Mouse (Mus musculus): Measurements from ENCODE around the gene Osbpl10. TPM values are rescaled to one million over a fixed set of nuclear protein-coding genes. Genes with fewer than 3 reads are reported as not detected.

The Osbpl10 gene
- total RNA-seq, 2 experiments from 2014 or later = 2.5 to 5.1 TPM

GRCm38 (mm10) chr9:114979969-114980368 is 1.6 kb downstream of the Osbpl10 start:
- intact Hi-C loops (cut with DNase I) = loop anchor here (10.0 kb wide), 1 partner anchor 75 kb away; no protein-coding TSS in a partner anchor
- no peak for DNase-seq

- DNase-seq = no peak
- intact Hi-C loops (cut with DNase I) = no loop called here
Measured at GRCm38 (mm10) chr9:114982689-114983360, 4.5 kb downstream of the Osbpl10 start, which contains the start of gene Rps27rt. Gene Rps27rt, minus strand, starts transcription at chr9:114982739.

GRCm38 (mm10) chr9:114985741-114986140 is 7.4 kb downstream of the Osbpl10 start:
- intact Hi-C loops (cut with DNase I) = no loop called here
- no peak for DNase-seq

- intact Hi-C loops (cut with DNase I) = no loop called here
- DNase-seq = no peak
Measured at GRCm38 (mm10) chr9:114986361-114986760, 8.0 kb downstream of the Osbpl10 start.

- intact Hi-C loops (cut with DNase I) = no loop called here
- DNase-seq = no peak
Measured at GRCm38 (mm10) chr9:114988029-114988428, 9.7 kb downstream of the Osbpl10 start.

GRCm38 (mm10) chr9:114988610-114989327 is 10.4 kb downstream of the Osbpl10 start:
- intact Hi-C loops (cut with DNase I) = no loop called here

GRCm38 (mm10) chr9:114990421-114990820 is 12.1 kb downstream of the Osbpl10 start:
- intact Hi-C loops (cut with DNase I) = no loop called here
- no peak for DNase-seq

More at GRCm38 (mm10) chr9:114988610-114989327, 10.4 kb downstream of the Osbpl10 start:
- no peak for DNase-seq

- DNase-seq = no peak
- intact Hi-C loops (cut with DNase I) = no loop called here
Measured at GRCm38 (mm10) chr9:114992528-114992927, 14.2 kb downstream of the Osbpl10 start.

- no peak for DNase-seq
- intact Hi-C loops (cut with DNase I) = no loop called here
Measured at GRCm38 (mm10) chr9:114995250-114995649, 16.9 kb downstream of the Osbpl10 start.

GRCm38 (mm10) chr9:114995716-114996115 is 17.3 kb downstream of the Osbpl10 start:
- no peak for DNase-seq
- intact Hi-C loops (cut with DNase I) = no loop called here

GRCm38 (mm10) chr9:114996489-114996888 is 18.1 kb downstream of the Osbpl10 start:
- intact Hi-C loops (cut with DNase I) = no loop called here
- DNase-seq = no peak

- intact Hi-C loops (cut with DNase I) = no loop called here
- DNase-seq = no peak
Measured at GRCm38 (mm10) chr9:114999010-114999770, 20.8 kb downstream of the Osbpl10 start.

- intact Hi-C loops (cut with DNase I) = no loop called here
- DNase-seq = no peak
Measured at GRCm38 (mm10) chr9:114999771-115000146, 21.4 kb downstream of the Osbpl10 start.

- intact Hi-C loops (cut with DNase I) = no loop called here
- no peak for DNase-seq
Measured at GRCm38 (mm10) chr9:115005446-115005845, 27.1 kb downstream of the Osbpl10 start.

GRCm38 (mm10) chr9:115007776-115008175 is 29.4 kb downstream of the Osbpl10 start:
- no peak for DNase-seq
- intact Hi-C loops (cut with DNase I) = no loop called here

- intact Hi-C loops (cut with DNase I) = no loop called here
- no peak for DNase-seq
Measured at GRCm38 (mm10) chr9:115008194-115008593, 29.8 kb downstream of the Osbpl10 start.

GRCm38 (mm10) chr9:115012367-115012766 is 34.0 kb downstream of the Osbpl10 start:
- no peak for DNase-seq

GRCm38 (mm10) chr9:115020141-115020540 is 41.8 kb downstream of the Osbpl10 start:
- intact Hi-C loops (cut with DNase I) = no loop called here
- no peak for DNase-seq

More at GRCm38 (mm10) chr9:115012367-115012766, 34.0 kb downstream of the Osbpl10 start:
- intact Hi-C loops (cut with DNase I) = no loop called here

- DNase-seq = no peak
- intact Hi-C loops (cut with DNase I) = no loop called here
Measured at GRCm38 (mm10) chr9:115021419-115021818, 43.0 kb downstream of the Osbpl10 start.

- DNase-seq = no peak
- intact Hi-C loops (cut with DNase I) = no loop called here
Measured at GRCm38 (mm10) chr9:115023137-115023536, 44.8 kb downstream of the Osbpl10 start.
